Mouse (Mus musculus): Measurements from ENCODE around the gene Grin3b. TPM values are rescaled to one million over a fixed set of nuclear protein-coding genes. Genes with fewer than 3 reads are reported as not detected.

The Grin3b gene
- polyA plus RNA-seq, 1 experiment from 2014 or later = 0.14 TPM

DNA sequence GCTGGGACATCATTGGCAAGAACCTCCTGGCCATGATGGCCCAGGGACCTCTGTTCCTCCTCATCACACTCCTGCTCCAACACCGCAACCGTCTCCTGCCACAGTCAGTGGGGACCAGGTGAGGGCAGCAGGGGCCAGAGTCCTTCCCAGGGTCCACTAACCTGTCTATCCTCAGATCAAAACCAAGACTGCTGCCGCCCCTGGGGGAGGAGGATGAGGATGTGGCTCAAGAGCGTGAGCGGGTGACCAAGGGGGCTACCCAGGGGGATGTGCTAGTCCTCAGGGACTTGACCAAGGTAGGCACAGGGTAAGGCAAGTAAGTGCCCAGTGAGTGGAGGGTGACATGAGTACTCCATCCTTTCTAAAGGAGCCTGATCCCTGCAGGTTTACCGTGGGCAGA lies 41.2 kb downstream of the Grin3b start:
- WGBS = 92% methylated on average over 6 of the region's 6 CpGs
- peaks cover 21% of the 10 kb centered on the region for H3K27me3 ChIP-seq (replicated peaks; ENCODE audit: control insufficient read depth, insufficient read depth, low read length)
- ATAC-seq (replicated peaks; ENCODE audit: low FRiP score) = no peak
- H3K27ac ChIP-seq (ENCODE audit: low read depth, low read length) = no peak overlapping the region
- no peak overlapping the region for H3K4me2 ChIP-seq
- no peak for DNase-seq (ENCODE audit: low spot score)
- H3K9ac ChIP-seq (ENCODE audit: low read depth, low read length) = no peak overlapping the region
- H3K36me3 ChIP-seq (ENCODE audit: control insufficient read depth, insufficient read depth, low read length) = peaks cover 35% of the 10 kb centered on the region
- peaks cover 11% of the 10 kb centered on the region; the same call in 1 of the 2 replicates for H3K4me1 ChIP-seq (replicated peaks; ENCODE audit: control insufficient read depth, insufficient read depth, low read length)
- H3K4me3 ChIP-seq (ENCODE audit: low read depth, low read length) = no peak overlapping the region
- peaks cover 11% of the 10 kb centered on the region; the same call in 1 of the 2 replicates for H3K9me3 ChIP-seq (ENCODE audit: control insufficient read depth, low read length)

DNA sequence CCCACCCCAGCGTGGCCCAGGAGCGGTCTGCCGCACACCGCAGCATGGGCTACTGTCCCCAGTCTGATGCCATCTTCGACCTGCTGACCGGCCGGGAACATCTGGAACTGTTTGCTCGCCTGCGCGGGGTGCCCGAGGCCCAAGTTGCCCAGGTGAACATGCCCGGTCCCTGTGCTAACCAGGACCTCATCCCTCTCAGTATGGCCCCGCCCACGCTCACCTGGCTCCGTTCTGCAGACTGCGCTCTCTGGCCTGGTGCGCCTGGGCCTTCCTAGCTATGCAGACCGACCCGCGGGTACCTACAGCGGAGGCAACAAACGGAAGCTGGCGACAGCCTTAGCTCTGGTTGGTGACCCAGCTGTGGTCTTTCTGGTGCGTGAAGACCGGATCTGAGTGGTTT lies 43.1 kb downstream of the Grin3b start:
- Histone ChIP-seq H3K9me3 (ENCODE audit: control insufficient read depth, low read length) (peaks cover 11% of the 10 kb centered on the region; the same call in 1 of the 2 replicates), H3K36me3 (ENCODE audit: control insufficient read depth, insufficient read depth, low read length) (peaks cover 30% of the 10 kb centered on the region), H3K27me3 (replicated peaks; ENCODE audit: control insufficient read depth, insufficient read depth, low read length) (peaks cover 21% of the 10 kb centered on the region), H3K4me3 (ENCODE audit: low read depth, low read length) (no peak overlapping the region), H3K9ac (ENCODE audit: low read depth, low read length) (no peak overlapping the region), H3K4me1 (replicated peaks; ENCODE audit: control insufficient read depth, insufficient read depth, low read length) (peaks cover 17% of the 10 kb centered on the region), H3K4me2 (no peak overlapping the region), H3K27ac (ENCODE audit: low read depth, low read length) (no peak overlapping the region)
- DNase-seq (ENCODE audit: low spot score) = no peak
- no peak for ATAC-seq (replicated peaks; ENCODE audit: low FRiP score)
- 60% methylated on average over 25 of the region's 25 CpGs for WGBS

GRCm38 (mm10) chr10:80014484-80015290 lies 44.2 kb downstream of the Grin3b start:
- Histone ChIP-seq H3K4me1 (replicated peaks; ENCODE audit: control insufficient read depth, insufficient read depth, low read length) (peaks cover 28% of the 10 kb centered on the region), H3K9me3 (ENCODE audit: control insufficient read depth, low read length) (peaks cover 11% of the 10 kb centered on the region; the same call in 1 of the 2 replicates), H3K4me3 (ENCODE audit: low read depth, low read length) (no peak overlapping the region), H3K36me3 (ENCODE audit: control insufficient read depth, insufficient read depth, low read length) (peaks cover 19% of the 10 kb centered on the region), H3K4me2 (no peak overlapping the region), H3K27ac (ENCODE audit: low read depth, low read length) (no peak overlapping the region), H3K9ac (ENCODE audit: low read depth, low read length) (no peak overlapping the region), H3K27me3 (replicated peaks; ENCODE audit: control insufficient read depth, insufficient read depth, low read length) (peaks cover 21% of the 10 kb centered on the region)
- ATAC-seq (replicated peaks; ENCODE audit: low FRiP score) (no peak), DNase-seq (ENCODE audit: low spot score) (no peak)
- WGBS = 46% methylated on average over 28 of the region's 28 CpGs

- Histone ChIP-seq H3K27ac (ENCODE audit: low read depth, low read length) (0 out of 2 replicates have a peak overlapping the region, but pooled peaks have one; percentile 79), H3K9ac (ENCODE audit: low read depth, low read length) (no peak overlapping the region)
Measured at GRCm38 (mm10) chr10:80015583-80015982, 45.1 kb downstream of the Grin3b start.

GRCm38 (mm10) chr10:80016511-80016910 lies 46.0 kb downstream of the Grin3b start, which contains the start of gene Arhgap45:
Gene Arhgap45, plus strand, starts transcription at chr10:80016653.
- Histone ChIP-seq H3K27ac (ENCODE audit: low read depth, low read length) (peak within 1 kb of the TSS; percentile 79), H3K4me2 (peak within 1 kb of the TSS; percentile 84), H3K36me3 (ENCODE audit: control insufficient read depth, insufficient read depth, low read length) (peaks cover 2% of the 10 kb centered on the region; the same call in 1 of the 2 replicates), H3K4me3 (ENCODE audit: low read depth, low read length) (peak within 1 kb of the TSS; percentile 66), H3K9me3 (ENCODE audit: control insufficient read depth, low read length) (no peaks in the 10 kb centered on the region), H3K9ac (ENCODE audit: low read depth, low read length) (peak within 1 kb of the TSS; percentile 69), H3K27me3 (replicated peaks; ENCODE audit: control insufficient read depth, insufficient read depth, low read length) (peaks cover 21% of the 10 kb centered on the region), H3K4me1 (replicated peaks; ENCODE audit: control insufficient read depth, insufficient read depth, low read length) (peaks cover 39% of the 10 kb centered on the region)
- WGBS = 46% methylated on average over 11 of the region's 11 CpGs
- DNase-seq (ENCODE audit: low spot score) (no peak), ATAC-seq (replicated peaks; ENCODE audit: low FRiP score) (peak; percentile 79)

More at GRCm38 (mm10) chr10:80015583-80015982, 45.1 kb downstream of the Grin3b start:
- ATAC-seq (replicated peaks; ENCODE audit: low FRiP score) = no peak
- peaks cover 21% of the 10 kb centered on the region for H3K27me3 ChIP-seq (replicated peaks; ENCODE audit: control insufficient read depth, insufficient read depth, low read length)
- H3K9me3 ChIP-seq (ENCODE audit: control insufficient read depth, low read length) = peaks cover 4% of the 10 kb centered on the region; the same call in 1 of the 2 replicates
- WGBS = 76% methylated on average over 10 of the region's 10 CpGs
- H3K4me2 ChIP-seq = no peak overlapping the region
- peaks cover 12% of the 10 kb centered on the region for H3K36me3 ChIP-seq (ENCODE audit: control insufficient read depth, insufficient read depth, low read length)
- DNase-seq (ENCODE audit: low spot score) = no peak
- no peak overlapping the region for H3K4me3 ChIP-seq (ENCODE audit: low read depth, low read length)
- peaks cover 37% of the 10 kb centered on the region for H3K4me1 ChIP-seq (replicated peaks; ENCODE audit: control insufficient read depth, insufficient read depth, low read length)

DNA sequence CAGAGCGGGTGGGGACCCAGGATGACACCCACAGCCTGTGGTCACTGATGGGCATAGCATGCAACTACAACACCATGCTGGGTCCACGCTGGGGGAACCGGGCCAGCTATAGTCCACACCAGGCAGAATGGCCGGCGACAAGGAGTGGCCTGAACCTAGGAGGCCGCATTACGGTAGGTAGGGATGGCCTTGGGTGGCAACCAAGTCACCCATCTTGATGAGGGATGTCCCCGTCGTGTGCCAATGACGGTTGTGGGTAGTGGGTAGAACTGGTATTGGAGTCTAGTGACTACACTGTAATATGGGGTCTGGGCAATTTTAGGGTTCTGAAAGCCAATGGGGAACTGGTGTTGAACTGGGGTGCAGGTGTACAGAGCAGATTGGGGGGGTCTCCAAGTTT lies 46.4 kb downstream of the Grin3b start:
- Histone ChIP-seq H3K4me1 (replicated peaks; ENCODE audit: control insufficient read depth, insufficient read depth, low read length) (peaks cover 39% of the 10 kb centered on the region), H3K36me3 (ENCODE audit: control insufficient read depth, insufficient read depth, low read length) (0 out of 2 replicates have a peak, but pooled peaks cover 3% of the 10 kb centered on the region), H3K27ac (ENCODE audit: low read depth, low read length) (peak overlapping the region; percentile 79), H3K4me2 (peak overlapping the region; percentile 84), H3K4me3 (ENCODE audit: low read depth, low read length) (peak overlapping the region; percentile 66), H3K9ac (ENCODE audit: low read depth, low read length) (peak overlapping the region; percentile 69), H3K27me3 (replicated peaks; ENCODE audit: control insufficient read depth, insufficient read depth, low read length) (peaks cover 21% of the 10 kb centered on the region), H3K9me3 (ENCODE audit: control insufficient read depth, low read length) (no peaks in the 10 kb centered on the region)
- DNase-seq (ENCODE audit: low spot score) (no peak), ATAC-seq (replicated peaks; ENCODE audit: low FRiP score) (peak; percentile 22; the same call in 1 of the 2 replicates)
- 58% methylated on average over 10 of the region's 10 CpGs for WGBS

GRCm38 (mm10) chr10:80017361-80017760 lies 46.8 kb downstream of the Grin3b start:
- Histone ChIP-seq H3K4me3 (ENCODE audit: low read depth, low read length) (peak overlapping the region; percentile 66), H3K27ac (ENCODE audit: low read depth, low read length) (peak overlapping the region; percentile 90), H3K36me3 (ENCODE audit: control insufficient read depth, insufficient read depth, low read length) (peaks cover 7% of the 10 kb centered on the region; the same call in 1 of the 2 replicates), H3K4me2 (peak overlapping the region; percentile 84), H3K4me1 (replicated peaks; ENCODE audit: control insufficient read depth, insufficient read depth, low read length) (peaks cover 39% of the 10 kb centered on the region), H3K27me3 (replicated peaks; ENCODE audit: control insufficient read depth, insufficient read depth, low read length) (peaks cover 21% of the 10 kb centered on the region), H3K9ac (ENCODE audit: low read depth, low read length) (peak overlapping the region; percentile 69), H3K9me3 (ENCODE audit: control insufficient read depth, low read length) (no peaks in the 10 kb centered on the region)
- no peak for DNase-seq (ENCODE audit: low spot score)
- ATAC-seq (replicated peaks; ENCODE audit: low FRiP score) = peak; percentile 56
- 29% methylated on average over 3 of the region's 3 CpGs for WGBS

- Histone ChIP-seq H3K27me3 (replicated peaks; ENCODE audit: control insufficient read depth, insufficient read depth, low read length) (peaks cover 21% of the 10 kb centered on the region), H3K4me2 (peak overlapping the region; percentile 84), H3K9ac (ENCODE audit: low read depth, low read length) (peak overlapping the region; percentile 63), H3K4me1 (replicated peaks; ENCODE audit: control insufficient read depth, insufficient read depth, low read length) (peaks cover 39% of the 10 kb centered on the region), H3K36me3 (ENCODE audit: control insufficient read depth, insufficient read depth, low read length) (peaks cover 9% of the 10 kb centered on the region; the same call in 1 of the 2 replicates), H3K9me3 (ENCODE audit: control insufficient read depth, low read length) (no peaks in the 10 kb centered on the region), H3K4me3 (ENCODE audit: low read depth, low read length) (peak overlapping the region; percentile 66), H3K27ac (ENCODE audit: low read depth, low read length) (peak overlapping the region; percentile 90)
- 52% methylated on average over 14 of the region's 14 CpGs for WGBS
- ATAC-seq (replicated peaks; ENCODE audit: low FRiP score) (no peak), DNase-seq (ENCODE audit: low spot score) (no peak)
Measured at GRCm38 (mm10) chr10:80017771-80018170, 47.3 kb downstream of the Grin3b start.
